Comparison of ENCODE assay signal across 20 mouse cellular contexts in the genomic region with DNA sequence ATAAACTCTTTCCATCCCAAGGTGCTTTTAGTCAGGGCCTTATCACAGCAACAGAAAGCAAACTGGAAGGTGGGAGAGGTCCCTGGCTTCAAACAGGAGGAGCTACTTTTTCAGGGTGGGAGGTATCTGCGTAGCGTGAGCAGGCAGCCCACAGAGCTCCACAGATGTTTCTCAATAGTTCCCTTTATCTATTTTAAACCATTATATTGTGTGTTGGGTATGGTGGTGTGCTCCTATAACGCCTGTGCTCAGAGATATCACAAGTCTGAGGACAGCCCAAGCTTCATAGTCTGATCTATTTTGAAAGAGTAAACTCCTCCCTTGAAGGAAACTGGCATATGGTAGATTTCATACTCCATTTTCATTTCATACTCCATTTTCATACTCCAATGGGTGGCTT. TPM values are rescaled to one million over a fixed set of nuclear protein-coding genes. Genes with fewer than 3 reads are reported as not detected.
DNase-seq lines count a peak whose midpoint lies in the region; ATAC-seq and TF ChIP-seq lines count a peak whose summit lies in the region.
"Had no signal": no experiment of that assay in that cellular context is flagged by ENCODE, and none has a peak within 500 bp of the region (broad histone marks: within the 10 kb centered on the region; RNA-seq: fewer than 3 reads in every experiment).

No protein-coding gene starts in this region.

- TF ChIP-seq POLR2A in thymus, adult 2 months (IDR thresholded peaks at IDR 0.05; ENCODE audit: control insufficient read depth, extremely low read depth, insufficient read depth, low read length, poor library complexity): no peak

- no peaks in the 10 kb centered on the region for H3K27me3 ChIP-seq in liver, embryonic 15.5 days
- no peaks in the 10 kb centered on the region for H3K27me3 ChIP-seq in midbrain, embryonic 15.5 days (replicated peaks)
- H3K27me3 ChIP-seq in hindbrain, embryonic 11.5 days (ENCODE audit: control insufficient read depth, insufficient read depth, low read length): no peaks in the 10 kb centered on the region
- no peaks in the 10 kb centered on the region for H3K27me3 ChIP-seq in thymus, adult 2 months (ENCODE audit: control insufficient read depth, insufficient read depth, low read length)
- H3K27me3 ChIP-seq: forebrain, embryonic 13.5 days; hindbrain, embryonic 12.5 days; limb, embryonic 15.5 days; neural tube, embryonic 13.5 days; Patski had no signal

- peaks cover 8% of the 10 kb centered on the region; the same call in 1 of the 2 replicates for H3K4me1 ChIP-seq in liver, embryonic 15.5 days (replicated peaks)
- no peaks in the 10 kb centered on the region for H3K4me1 ChIP-seq in midbrain, embryonic 15.5 days
- no peaks in the 10 kb centered on the region for H3K4me1 ChIP-seq in hindbrain, embryonic 11.5 days (replicated peaks; ENCODE audit: control insufficient read depth, insufficient read depth, low read length)
- no peaks in the 10 kb centered on the region; the same call in 1 of the 2 replicates for H3K4me1 ChIP-seq in thymus, adult 2 months (replicated peaks; ENCODE audit: control insufficient read depth, insufficient read depth, low read length)
- H3K4me1 ChIP-seq: embryonic facial prominence, embryonic 10.5 days; limb, embryonic 15.5 days had no signal

- H3K4me3 ChIP-seq in liver, embryonic 15.5 days (replicated peaks): no peak overlapping the region
- no peak overlapping the region for H3K4me3 ChIP-seq in midbrain, embryonic 15.5 days
- no peak overlapping the region for H3K4me3 ChIP-seq in hindbrain, embryonic 11.5 days (ENCODE audit: low read depth, low read length)
- H3K4me3 ChIP-seq in thymus, adult 2 months (ENCODE audit: control insufficient read depth, insufficient read depth, low read length): no peak overlapping the region
- H3K4me3 ChIP-seq: embryonic facial prominence, embryonic 10.5 days; forebrain, embryonic 13.5 days; hindbrain, embryonic 12.5 days; limb, embryonic 15.5 days; neural tube, embryonic 13.5 days had no signal

- no peak for TF ChIP-seq CTCF in thymus, adult 2 months (IDR thresholded peaks at IDR 0.05; ENCODE audit: borderline replicate concordance, control insufficient read depth, extremely low read depth, insufficient read depth, low read length, poor library complexity)

- no peaks in the 10 kb centered on the region for H3K36me3 ChIP-seq in liver, embryonic 15.5 days (replicated peaks)
- no peaks in the 10 kb centered on the region for H3K36me3 ChIP-seq in midbrain, embryonic 15.5 days (replicated peaks)
- H3K36me3 ChIP-seq in hindbrain, embryonic 11.5 days (ENCODE audit: control insufficient read depth, insufficient read depth, low read length): no peaks in the 10 kb centered on the region
- no peaks in the 10 kb centered on the region for H3K36me3 ChIP-seq in thymus, adult 2 months (ENCODE audit: control insufficient read depth, insufficient read depth, low read length)
- H3K36me3 ChIP-seq: embryonic facial prominence, embryonic 10.5 days; hindbrain, embryonic 12.5 days; limb, embryonic 15.5 days; neural tube, embryonic 13.5 days had no signal

- H3K27ac ChIP-seq in liver, embryonic 15.5 days (replicated peaks): peak overlapping the region; percentile 55
- no peak overlapping the region for H3K27ac ChIP-seq in midbrain, embryonic 15.5 days
- no peak overlapping the region for H3K27ac ChIP-seq in hindbrain, embryonic 11.5 days (ENCODE audit: low read depth, low read length)
- no peak overlapping the region for H3K27ac ChIP-seq in thymus, adult 2 months (ENCODE audit: control insufficient read depth, insufficient read depth, low read length)
- H3K27ac ChIP-seq: embryonic facial prominence, embryonic 10.5 days; forebrain, embryonic 13.5 days; hindbrain, embryonic 12.5 days; limb, embryonic 15.5 days; neural tube, embryonic 13.5 days had no signal

- H3K4me2 ChIP-seq in liver, embryonic 15.5 days: 0 out of 2 replicates have a peak overlapping the region, but pooled peaks have one; percentile 1
- H3K4me2 ChIP-seq in midbrain, embryonic 15.5 days: no peak overlapping the region
- H3K4me2 ChIP-seq in hindbrain, embryonic 11.5 days (replicated peaks; ENCODE audit: low read depth, low read length): no peak overlapping the region
- H3K4me2 ChIP-seq: forebrain, embryonic 13.5 days; hindbrain, embryonic 12.5 days; limb, embryonic 15.5 days; midbrain, embryonic 11.5 days; neural tube, embryonic 13.5 days had no signal

- peak; percentile 17 to 68; a peak in 1 of 4 replicates for ATAC-seq in hematopoietic stem cell, adult 5-6 weeks (replicated peaks in 1 of 2; ENCODE audit: insufficient read depth in 1 of 2, low FRiP score in 2 of 2, low TSS enrichment in 1 of 2, low read depth in 1 of 2, poor library complexity in 2 of 2, severe bottlenecking in 2 of 2)
- ATAC-seq in liver, embryonic 15.5 days (ENCODE audit: insufficient read depth): peak; percentile 94
- no peak for ATAC-seq in midbrain, embryonic 15.5 days (replicated peaks)
- no peak for ATAC-seq in hindbrain, embryonic 11.5 days (ENCODE audit: low FRiP score)
- ATAC-seq: Patski had no signal

- DNase-seq in A20 (ENCODE audit: low read depth, low spot score) (peak; percentile 9), MEL-GATA-1-ER (ENCODE audit: extremely low read depth, low read depth) (peak; percentile 29)
- no peak for DNase-seq in cerebellum, postnatal 36 days
- DNase-seq in hindbrain, embryonic 11.5 days (ENCODE audit: low spot score): no peak
- DNase-seq in thymus, adult 2 months: no peak
- DNase-seq: adrenal gland, postnatal 10 days; cerebellum, adult 11 months; cerebellum, postnatal 25 days; gastrocnemius, postnatal 10 days; thymus, postnatal 25 days had no signal

- no peaks in the 10 kb centered on the region for H3K9me3 ChIP-seq in liver, embryonic 15.5 days (replicated peaks)
- no peaks in the 10 kb centered on the region for H3K9me3 ChIP-seq in midbrain, embryonic 15.5 days
- no peaks in the 10 kb centered on the region for H3K9me3 ChIP-seq in hindbrain, embryonic 11.5 days (ENCODE audit: control insufficient read depth, low read length)
- H3K9me3 ChIP-seq: embryonic facial prominence, embryonic 10.5 days; forebrain, embryonic 13.5 days; hindbrain, embryonic 12.5 days; limb, embryonic 15.5 days; neural tube, embryonic 13.5 days had no signal

- 19% methylated on average over 3 of the region's 3 CpGs for WGBS in liver, embryonic 15.5 days (ENCODE audit: insufficient replicate concordance)
- WGBS in midbrain, embryonic 15.5 days: 82% methylated on average over 3 of the region's 3 CpGs
- WGBS in hindbrain, embryonic 11.5 days: 84% methylated on average over 3 of the region's 3 CpGs
- WGBS in thymus, adult 2 months: 79% methylated on average over 3 of the region's 3 CpGs

- H3K9ac ChIP-seq in liver, embryonic 15.5 days: no peak overlapping the region
- no peak overlapping the region for H3K9ac ChIP-seq in midbrain, embryonic 15.5 days
- H3K9ac ChIP-seq in hindbrain, embryonic 11.5 days (ENCODE audit: low read depth, low read length): no peak overlapping the region
- H3K9ac ChIP-seq: forebrain, embryonic 13.5 days; hindbrain, embryonic 12.5 days; limb, embryonic 15.5 days; neural tube, embryonic 13.5 days had no signal

RNA-seq across cellular contexts. Expression of a gene that starts 17.0 kb away (rescaled TPM):
- 11.6 and 16.0 TPM in 2 replicates for total RNA-seq in hematopoietic stem cell, adult 5-6 weeks (2017)
- polyA plus RNA-seq in liver, embryonic 15.5 days (2015; fragmentation: Nextera tagmentation; extraction: Ambion mirVana): 1.5 and 1.6 TPM in 2 replicates
- 1.3 and 1.6 TPM in 2 replicates for polyA plus RNA-seq in midbrain, embryonic 15.5 days (2015; fragmentation: Nextera tagmentation; extraction: Ambion mirVana)
- 0.97 and 1.0 TPM in 2 replicates for polyA plus RNA-seq in hindbrain, embryonic 11.5 days (2014; fragmentation: Nextera tagmentation; extraction: Ambion mirVana)
- polyA plus RNA-seq in thymus, adult 2 months (2012; rRNA removed): 61.0 and 63.0 TPM in 2 replicates

Comparison
In these comparisons a context has a peak if more than half of its experiments do, and no peak if none do; other contexts are left out.
1. DNase-seq: peak in A20 (single experiment) and MEL-GATA-1-ER (single experiment); none in cerebellum, postnatal 36 days (0 of 2), hindbrain, embryonic 11.5 days (single experiment) and thymus, adult 2 months (single experiment).
2. ATAC-seq: peak in hematopoietic stem cell, adult 5-6 weeks (2 of 2) and liver, embryonic 15.5 days (single experiment); none in midbrain, embryonic 15.5 days (single experiment) and hindbrain, embryonic 11.5 days (single experiment).
3. RNA of a gene that starts 17.0 kb away (polyA plus RNA-seq): 61.0 to 63.0 TPM in thymus, adult 2 months; 1.3 to 1.6 TPM in midbrain, embryonic 15.5 days, 1.5 to 1.6 TPM in liver, embryonic 15.5 days and 0.97 to 1.0 TPM in hindbrain, embryonic 11.5 days; every median in the first group is over 10 times any median in the second.